8 mouse cellular contexts compared by ENCODE assay signal in the genomic region with DNA sequence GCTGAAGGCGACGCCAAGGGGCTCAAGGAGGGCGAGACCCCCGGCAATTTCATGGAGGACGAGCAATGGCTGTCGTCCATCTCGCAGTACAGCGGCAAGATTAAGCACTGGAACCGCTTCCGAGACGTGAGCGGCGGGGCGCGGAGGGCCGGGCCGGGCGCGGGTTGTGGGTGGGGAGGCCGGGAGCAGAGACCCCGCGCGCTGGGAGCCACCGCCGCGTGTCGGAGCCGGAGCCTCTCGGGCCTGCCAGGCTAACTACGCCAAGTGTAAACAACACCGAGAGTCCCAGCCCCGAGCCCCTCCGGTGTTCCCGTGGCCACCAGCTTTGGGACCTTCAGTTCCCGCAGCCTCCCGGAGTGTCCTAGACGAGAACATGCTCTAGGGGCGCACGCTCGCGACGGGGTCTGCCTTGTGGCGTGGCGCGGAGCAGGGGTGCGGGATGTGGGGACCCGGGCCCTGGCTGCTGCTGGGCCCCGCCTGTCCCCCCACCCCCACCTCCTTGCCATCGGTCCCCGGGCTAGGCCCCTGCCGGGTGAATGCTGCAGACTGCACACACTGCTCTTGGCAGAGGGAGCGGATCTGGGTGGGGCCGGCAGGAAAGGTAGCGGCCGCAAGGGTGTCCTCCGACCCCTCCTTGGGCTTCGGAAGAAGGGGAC. TPM values are rescaled to one million over a fixed set of nuclear protein-coding genes. Genes with fewer than 3 reads are reported as not detected.
A peak's percentile ranks its signal among the peaks of the same experiment; 100 is the strongest.
DNase-seq lines count a peak whose midpoint lies in the region; ATAC-seq and TF ChIP-seq lines count a peak whose summit lies in the region.

No protein-coding gene starts in this region.

- DNase-seq in left cerebral cortex, adult 2 months (ENCODE audit: extremely low spot score in 1 of 2, low spot score in 2 of 2), result peak; percentile 49 to 52
- DNase-seq in left cerebral cortex, adult 11 months (ENCODE audit: low spot score), result no peak
- peak; percentile 47 to 63 for DNase-seq in heart, postnatal 36 days
- DNase-seq in left cerebral cortex, postnatal 4 days, result peak; percentile 56
- DNase-seq in midbrain, embryonic 11.5 days (ENCODE audit: low spot score, missing footprints), result peak; percentile 97

- H3K9me3 ChIP-seq in forebrain, embryonic 12.5 days, result no peaks in the 10 kb centered on the region
- H3K9me3 ChIP-seq in midbrain, embryonic 11.5 days (ENCODE audit: control insufficient read depth, low read length), result no peaks in the 10 kb centered on the region
- H3K9me3 ChIP-seq in stomach, embryonic 14.5 days (ENCODE audit: control insufficient read depth, low read depth, low read length), result no peaks in the 10 kb centered on the region

- H3K4me2 ChIP-seq in forebrain, embryonic 12.5 days, result peak overlapping the region; percentile 97
- peak overlapping the region; percentile 91 for H3K4me2 ChIP-seq in midbrain, embryonic 11.5 days
- peak overlapping the region; percentile 99 for H3K4me2 ChIP-seq in stomach, embryonic 14.5 days (replicated peaks; ENCODE audit: low read depth, low read length)

- peak overlapping the region; percentile 69 for H3K9ac ChIP-seq in forebrain, embryonic 12.5 days
- H3K9ac ChIP-seq in midbrain, embryonic 11.5 days (ENCODE audit: low read length), result peak overlapping the region; percentile 73
- H3K9ac ChIP-seq in stomach, embryonic 14.5 days (replicated peaks; ENCODE audit: low read depth, low read length), result peak overlapping the region; percentile 60

- peaks cover 71% of the 10 kb centered on the region for H3K27me3 ChIP-seq in forebrain, embryonic 12.5 days
- peaks cover 37% of the 10 kb centered on the region for H3K27me3 ChIP-seq in midbrain, embryonic 11.5 days (ENCODE audit: control insufficient read depth, insufficient read depth, low read length)
- H3K27me3 ChIP-seq in stomach, embryonic 14.5 days (ENCODE audit: control insufficient read depth, insufficient read depth, low read length), result 0 out of 2 replicates have a peak, but pooled peaks cover 8% of the 10 kb centered on the region

- no peaks in the 10 kb centered on the region; the same call in 1 of the 2 replicates for H3K4me1 ChIP-seq in brown adipose tissue, adult 24 weeks (ENCODE audit: control insufficient read depth, insufficient read depth, insufficient read length, low read length)
- H3K4me1 ChIP-seq in forebrain, embryonic 12.5 days, result peaks cover 39% of the 10 kb centered on the region
- H3K4me1 ChIP-seq in midbrain, embryonic 11.5 days (ENCODE audit: control insufficient read depth, insufficient read depth, low read length), result peaks cover 17% of the 10 kb centered on the region
- H3K4me1 ChIP-seq in stomach, embryonic 14.5 days (ENCODE audit: control insufficient read depth, insufficient read depth, low read length), result peaks cover 13% of the 10 kb centered on the region; the same call in 1 of the 2 replicates

- 1% methylated on average over 57 of the region's 57 CpGs for WGBS in forebrain, embryonic 12.5 days
- under 1% methylated on average over 56 of the region's 57 CpGs for WGBS in midbrain, embryonic 11.5 days
- WGBS in stomach, embryonic 14.5 days, result under 1% methylated on average over 57 of the region's 57 CpGs

- peak overlapping the region; percentile 99 for H3K27ac ChIP-seq in left cerebral cortex, adult 2 months
- H3K27ac ChIP-seq in brown adipose tissue, adult 24 weeks (replicated peaks; ENCODE audit: low read depth, low read length), result no peak overlapping the region
- peak overlapping the region; percentile 68 for H3K27ac ChIP-seq in forebrain, embryonic 12.5 days
- H3K27ac ChIP-seq in midbrain, embryonic 11.5 days (ENCODE audit: low read depth, low read length), result peak overlapping the region; percentile 44; the same call in 1 of the 2 replicates
- peak overlapping the region; percentile 11; the same call in 1 of the 2 replicates for H3K27ac ChIP-seq in stomach, embryonic 14.5 days (ENCODE audit: low read length)

- intact Hi-C loops in left cerebral cortex, adult 2 months (cut with DNase I), result loop anchor here (2.0 to 5.0 kb wide), 3 partner anchors 24 to 209 kb away; a partner anchor contains a TSS
- intact Hi-C loops in heart, postnatal 36 days (cut with DNase I), result no loop called here
- intact Hi-C loops in left cerebral cortex, postnatal 4 days (cut with DNase I), result loop anchor here (5.0 to 10.0 kb wide), 2 partner anchors 104 to 212 kb away; a partner anchor contains a TSS

- TF ChIP-seq CTCF in left cerebral cortex, adult 2 months (IDR thresholded peaks at IDR 0.05), result peak; percentile 40

- no peaks in the 10 kb centered on the region for H3K36me3 ChIP-seq in forebrain, embryonic 12.5 days (replicated peaks)
- H3K36me3 ChIP-seq in midbrain, embryonic 11.5 days (ENCODE audit: control insufficient read depth, insufficient read depth, low read length), result no peaks in the 10 kb centered on the region
- H3K36me3 ChIP-seq in stomach, embryonic 14.5 days (ENCODE audit: control insufficient read depth, insufficient read depth, low read length), result no peaks in the 10 kb centered on the region

- peak overlapping the region; percentile 90 for H3K4me3 ChIP-seq in left cerebral cortex, adult 2 months
- H3K4me3 ChIP-seq in brown adipose tissue, adult 24 weeks (ENCODE audit: insufficient read depth, low read depth, low read length), result peak overlapping the region; percentile 53
- H3K4me3 ChIP-seq in forebrain, embryonic 12.5 days (replicated peaks), result peak overlapping the region; percentile 56
- H3K4me3 ChIP-seq in midbrain, embryonic 11.5 days (ENCODE audit: low read depth, low read length), result peak overlapping the region; percentile 66
- peak overlapping the region; percentile 57 for H3K4me3 ChIP-seq in stomach, embryonic 14.5 days (ENCODE audit: low read depth, low read length)

- peak; percentile 71 for ATAC-seq in forebrain, embryonic 12.5 days (ENCODE audit: low FRiP score)
- peak; percentile 78 for ATAC-seq in midbrain, embryonic 11.5 days (ENCODE audit: low FRiP score)
- peak; percentile 73 for ATAC-seq in stomach, embryonic 14.5 days (ENCODE audit: insufficient number of reproducible peaks, insufficient read depth, low FRiP score, low read depth)

RNA-seq across cellular contexts. Expression of a gene that starts 0.6 kb away (rescaled TPM):
- total RNA-seq in left cerebral cortex, adult 2 months (2021), result 100 to 1,000 TPM; 541 to 578 TPM
- polyA plus RNA-seq in brown adipose tissue, adult 24 weeks (2012; ENCODE audit: insufficient read depth, insufficient read length, missing spikeins), result 1.7 and 2.2 TPM in 2 replicates
- polyA plus RNA-seq in forebrain, embryonic 12.5 days (2016; fragmentation: Nextera tagmentation; extraction: Ambion mirVana), result 13.2 and 14.3 TPM in 2 replicates
- 10 to 100 TPM; 16.7 to 20.1 TPM for total RNA-seq in heart, postnatal 36 days (2021)
- 100 to 1,000 TPM; 312 to 345 TPM for total RNA-seq in left cerebral cortex, postnatal 4 days (2021)
- polyA plus RNA-seq in midbrain, embryonic 11.5 days (2014; fragmentation: Nextera tagmentation; extraction: Ambion mirVana), result 11.2 and 12.2 TPM in 2 replicates
- 3.8 and 5.7 TPM in 2 replicates for polyA plus RNA-seq in stomach, embryonic 14.5 days (2014; fragmentation: Nextera tagmentation; extraction: Ambion mirVana)
